Mouse (Mus musculus): ENCODE data around the gene Gpd2.

The Gpd2 gene

DNA sequence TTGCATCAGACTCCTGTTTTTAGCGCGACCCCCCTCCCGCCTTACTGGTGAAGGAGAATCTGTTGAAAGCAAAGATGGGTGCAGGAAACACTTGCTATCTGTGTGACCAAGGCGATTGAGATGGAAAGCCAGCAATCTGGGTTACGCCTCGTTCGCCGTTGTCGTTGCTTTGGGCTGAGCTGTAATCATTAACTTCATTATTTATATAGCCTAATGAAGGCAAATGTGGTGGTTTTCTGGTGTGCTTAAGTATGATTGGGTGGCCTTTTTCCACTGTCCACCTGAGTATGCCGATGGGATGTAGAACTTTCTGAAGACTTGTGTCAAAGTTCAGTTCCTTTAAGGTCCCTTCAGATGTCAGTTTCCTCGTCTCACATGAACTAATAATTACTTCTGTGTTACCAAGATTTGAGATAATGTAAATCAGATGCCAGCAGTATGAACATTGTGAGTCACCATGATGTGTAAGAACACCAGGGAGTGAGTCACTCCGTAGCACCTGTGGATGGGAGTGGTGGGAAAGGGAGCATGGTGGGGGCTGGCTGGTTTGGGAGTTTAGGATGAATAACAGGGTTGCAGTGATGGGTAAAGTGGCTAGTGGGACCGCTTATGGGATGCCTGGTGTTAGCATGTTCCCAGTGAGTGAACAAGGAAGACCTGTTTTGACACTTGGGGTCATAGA lies 14.3 kb downstream of the Gpd2 start:
- no peak for DNase-seq

DNA sequence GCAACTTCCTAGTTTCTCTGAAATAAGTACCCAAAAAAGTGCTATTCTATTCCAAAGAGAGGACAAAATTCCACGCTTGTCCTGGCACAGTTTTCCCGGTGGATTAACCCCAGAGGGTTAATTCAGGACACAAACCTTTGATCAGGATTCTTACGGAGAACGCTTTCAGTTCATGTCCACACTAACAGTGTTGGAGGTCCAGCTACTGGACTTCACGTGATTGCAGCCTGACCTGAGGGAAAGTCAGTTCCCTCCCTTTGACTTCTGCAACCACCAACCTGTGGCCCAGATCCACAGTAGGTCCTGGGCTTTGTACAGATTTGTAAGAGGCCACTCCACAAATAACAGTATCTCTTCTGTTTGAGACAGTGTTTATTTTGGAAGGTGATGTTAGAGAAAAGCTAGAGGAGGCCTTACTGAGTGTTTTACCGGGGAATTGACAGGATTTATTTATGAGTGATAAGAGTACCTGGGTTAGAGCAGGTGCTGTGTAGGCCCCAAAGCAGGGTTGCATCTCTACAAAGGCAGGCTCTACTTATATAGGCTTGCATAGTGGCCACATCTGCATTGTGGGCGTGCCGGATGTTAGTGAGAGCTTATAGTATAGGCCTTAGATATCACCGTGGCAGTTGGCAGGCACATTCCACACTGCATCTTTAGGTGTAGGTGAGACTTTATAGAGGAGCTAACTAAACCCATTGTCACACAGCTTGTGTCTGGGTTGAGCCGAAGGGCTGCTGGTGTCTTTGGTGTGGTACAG lies 15.3 kb downstream of the Gpd2 start:
- DNase-seq, result no peak

DNA sequence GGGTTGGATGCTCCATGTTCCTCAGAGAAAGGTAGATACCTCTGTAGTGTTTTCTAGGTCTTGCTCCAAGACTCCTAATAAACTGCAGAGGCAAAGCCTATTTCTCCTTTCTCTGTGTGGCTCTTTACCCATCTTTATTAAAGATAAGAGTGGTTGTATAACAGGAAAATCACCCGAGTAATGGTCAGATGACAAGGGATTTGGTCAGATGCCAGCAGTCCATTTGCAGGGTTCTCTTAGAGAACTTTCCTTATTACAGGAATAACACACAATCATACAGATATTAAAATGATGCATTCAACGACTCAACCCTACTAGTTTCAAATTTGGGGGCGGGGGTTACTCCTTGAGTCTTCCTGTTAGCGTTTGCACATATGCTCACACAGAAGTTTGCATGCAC lies 16.8 kb downstream of the Gpd2 start:
- no peak for DNase-seq

DNA sequence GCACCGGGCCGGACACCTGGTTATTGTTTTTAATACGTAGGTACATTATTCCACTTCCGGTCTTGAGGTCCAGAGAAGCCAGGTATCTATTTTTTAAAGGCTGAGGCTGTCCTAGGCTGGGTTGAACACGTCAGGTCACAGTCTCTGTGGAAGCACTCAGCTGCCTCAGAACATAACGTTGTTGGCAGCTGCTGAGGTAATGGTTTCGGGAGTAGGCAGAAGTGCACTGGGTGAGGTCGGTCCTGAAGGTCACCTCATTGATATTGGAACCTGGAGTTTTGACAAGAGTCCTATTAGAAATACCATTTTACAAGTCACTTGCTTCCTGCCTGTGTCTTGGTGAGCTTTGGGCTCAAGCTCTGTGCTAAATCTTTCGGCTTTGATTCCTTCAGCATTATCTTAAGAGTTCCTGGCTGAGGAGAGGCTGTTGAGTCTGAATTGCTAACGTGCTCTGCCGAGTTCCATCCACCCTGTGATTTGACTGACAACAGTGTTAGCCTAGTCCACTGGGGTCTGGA lies 17.8 kb downstream of the Gpd2 start:
- no peak for DNase-seq

DNA sequence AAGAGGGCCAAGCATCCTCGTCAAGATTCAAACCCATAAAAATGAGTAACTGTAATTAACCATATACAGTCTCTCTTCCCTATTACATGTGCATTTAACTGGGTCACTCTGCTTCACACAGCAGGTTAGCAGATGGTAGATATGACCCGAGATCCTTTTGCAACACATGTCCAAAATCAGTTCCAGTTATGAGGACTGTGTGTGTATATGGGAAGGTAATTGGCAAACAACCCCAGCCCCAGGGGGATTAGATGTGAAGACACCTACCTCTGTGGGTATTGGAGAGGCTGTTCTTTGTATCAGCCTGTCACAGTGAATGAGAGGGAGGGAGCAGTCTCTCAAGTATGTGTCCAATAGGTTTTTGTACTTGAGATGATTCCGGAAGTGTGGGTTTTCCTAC lies 18.4 kb downstream of the Gpd2 start:
- no peak for DNase-seq

DNA sequence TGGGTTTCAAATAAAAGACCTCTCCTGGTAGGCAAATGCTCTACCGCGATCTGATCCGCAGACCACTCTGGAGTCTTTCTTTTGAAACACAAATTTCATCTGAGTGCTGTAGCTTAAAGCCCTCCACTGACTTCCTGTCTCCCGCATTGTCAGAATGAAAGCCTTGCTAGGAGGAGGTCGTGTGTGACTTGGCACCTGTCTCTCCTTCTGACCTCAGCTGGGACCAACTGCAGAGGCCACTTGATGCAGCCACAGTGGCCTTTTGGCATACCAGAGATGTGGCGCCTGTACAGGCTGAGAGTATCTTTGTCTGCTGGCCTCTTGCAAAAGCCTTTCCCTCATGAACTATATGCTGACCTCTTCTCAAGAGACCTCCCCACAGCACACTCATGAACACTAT lies 19.0 kb downstream of the Gpd2 start:
- DNase-seq, result no peak

DNA sequence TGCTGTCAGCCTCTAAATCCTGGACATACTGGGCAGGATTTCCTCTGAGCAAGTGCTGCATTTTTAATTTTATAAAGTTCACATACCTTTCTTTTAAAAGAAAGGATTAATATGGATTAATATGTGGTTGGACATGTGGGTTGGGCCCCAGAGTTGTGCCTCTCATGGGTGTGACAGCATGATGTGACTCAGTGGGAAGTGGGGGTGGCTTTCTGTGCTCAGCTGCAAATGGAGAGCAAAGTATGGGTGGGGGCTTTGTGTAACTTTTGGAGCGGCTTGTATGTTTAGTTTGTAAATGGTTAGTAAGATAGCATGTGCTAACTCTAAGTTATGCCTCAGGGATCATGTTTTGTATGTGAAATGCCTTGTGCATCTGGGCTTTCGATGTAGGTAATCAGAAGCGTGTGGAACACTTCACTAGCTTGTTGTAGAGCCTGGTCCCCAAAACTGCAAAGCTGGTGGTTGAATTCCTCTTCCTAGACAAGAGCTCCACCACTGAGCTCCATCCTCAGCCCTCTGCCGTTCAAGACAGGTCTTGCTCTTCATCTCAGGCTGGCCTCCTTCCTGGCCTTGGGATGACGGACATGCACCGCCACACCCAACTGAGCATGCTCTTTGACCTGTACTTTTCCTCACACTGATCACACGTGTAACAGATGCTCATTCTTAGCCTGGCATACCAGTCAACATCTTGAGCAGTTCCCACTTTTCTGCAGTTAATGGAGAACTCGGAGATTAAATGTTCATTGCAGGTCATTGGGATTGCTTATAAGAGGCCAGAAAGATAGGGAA lies 24.0 kb downstream of the Gpd2 start:
- no peak for DNase-seq

DNA sequence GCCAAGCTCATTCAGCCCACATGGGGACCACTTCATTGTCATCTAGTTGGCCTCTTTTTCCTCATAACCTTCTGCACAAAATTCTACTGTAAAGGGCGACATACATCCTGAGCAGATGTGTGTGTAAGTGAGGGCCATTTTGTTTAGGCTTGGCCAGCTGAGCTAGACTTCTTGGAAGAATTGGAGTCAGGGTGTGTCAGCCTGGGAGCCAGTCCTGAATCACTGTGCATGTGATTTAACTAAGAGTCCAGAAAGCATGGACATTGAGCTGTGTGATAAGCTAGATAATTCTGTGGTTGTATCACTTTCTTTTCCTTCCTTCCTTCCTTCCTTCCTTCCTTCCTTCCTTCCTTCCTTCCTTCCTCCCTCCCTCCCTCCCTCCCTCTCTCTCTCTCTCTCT lies 26.0 kb downstream of the Gpd2 start:
- no peak for DNase-seq

DNA sequence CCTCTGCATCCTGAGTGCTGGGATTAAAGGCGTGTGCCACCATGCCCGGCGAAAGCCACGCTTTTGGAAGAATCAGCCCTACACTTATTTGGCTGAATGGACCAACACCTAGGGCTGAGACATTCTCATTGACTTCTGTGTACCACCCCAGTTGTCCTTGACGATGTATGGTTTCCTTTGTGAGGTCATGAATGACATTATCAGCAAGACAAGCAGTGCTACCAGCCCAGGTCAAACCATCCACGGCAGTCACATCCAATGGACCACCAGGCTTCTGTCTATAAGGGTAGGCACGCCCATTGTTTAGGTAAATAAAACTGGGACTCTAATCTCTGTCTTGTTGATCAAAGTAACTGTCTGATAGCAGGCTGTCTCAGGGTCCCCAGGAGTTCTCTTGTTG lies 27.5 kb downstream of the Gpd2 start:
- DNase-seq, result no peak

DNA sequence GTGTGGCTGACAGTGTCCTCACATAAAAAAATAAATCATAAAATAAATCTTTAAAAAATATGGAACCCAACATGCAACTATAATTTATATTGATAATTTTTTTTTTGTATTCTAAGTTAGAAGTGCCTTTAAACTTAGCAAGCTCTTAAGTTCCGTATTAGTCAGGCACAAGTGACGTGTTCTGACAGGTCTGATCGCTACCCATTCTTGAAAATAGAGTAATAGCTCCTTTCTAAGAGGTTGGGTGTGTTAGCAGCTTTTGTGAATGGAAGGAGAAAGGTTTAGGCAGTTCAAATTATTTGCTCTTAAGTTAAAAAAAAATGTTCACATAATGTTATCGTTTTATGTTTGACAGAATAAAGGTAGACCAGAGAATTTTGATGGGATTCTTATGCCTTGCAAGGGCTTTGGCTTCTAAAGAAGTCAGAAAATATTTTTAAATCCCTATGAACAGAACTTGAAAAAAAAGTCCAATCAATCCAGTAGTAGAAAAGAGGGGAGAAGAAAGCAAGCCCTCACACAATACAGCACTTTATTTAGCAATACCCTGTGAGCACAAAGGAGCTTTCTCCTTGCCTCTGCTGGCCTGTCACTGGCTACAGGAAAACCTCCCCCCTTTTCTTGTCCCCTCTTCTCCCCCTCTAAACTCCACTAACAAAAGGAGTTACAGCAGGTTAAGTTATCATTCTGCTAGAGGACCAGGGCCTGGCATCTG lies 29.4 kb downstream of the Gpd2 start:
- no peak for DNase-seq

DNA sequence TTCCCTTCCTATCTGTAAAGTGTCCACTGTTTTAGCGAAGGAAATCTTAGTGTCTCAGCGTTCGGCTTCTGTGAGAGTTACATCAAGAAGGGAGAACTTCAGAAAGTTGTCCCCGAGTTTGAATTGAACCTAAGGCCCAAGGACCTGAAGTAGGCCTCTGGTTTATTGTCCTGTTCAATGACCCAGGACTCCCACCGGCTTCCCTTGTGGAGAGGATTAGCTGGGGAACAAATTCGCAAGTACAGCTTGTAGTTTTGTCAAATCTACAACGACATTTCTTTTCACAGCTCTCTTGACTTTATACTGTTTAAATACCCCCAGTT lies 29.9 kb downstream of the Gpd2 start:
- DNase-seq, result no peak

DNA sequence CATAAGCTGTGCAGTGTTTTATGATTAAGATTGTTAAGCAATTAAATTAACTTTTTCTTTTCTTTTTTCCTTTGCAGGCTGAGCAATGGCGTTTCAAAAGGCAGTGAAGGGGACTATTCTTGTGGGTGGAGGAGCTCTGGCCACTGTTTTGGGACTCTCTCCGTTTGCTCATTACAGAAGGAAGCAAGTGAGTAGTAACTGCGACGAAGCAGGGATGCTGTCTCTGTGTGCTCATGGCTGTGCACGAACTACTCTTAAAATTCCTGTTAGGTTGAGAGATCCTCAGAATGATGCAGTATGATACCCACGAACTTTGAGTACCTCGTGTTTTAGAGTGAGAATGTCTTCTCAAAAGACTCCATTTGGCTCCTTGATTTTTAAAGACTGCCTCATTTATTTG lies 30.5 kb downstream of the Gpd2 start:
- DNase-seq, result no peak

DNA sequence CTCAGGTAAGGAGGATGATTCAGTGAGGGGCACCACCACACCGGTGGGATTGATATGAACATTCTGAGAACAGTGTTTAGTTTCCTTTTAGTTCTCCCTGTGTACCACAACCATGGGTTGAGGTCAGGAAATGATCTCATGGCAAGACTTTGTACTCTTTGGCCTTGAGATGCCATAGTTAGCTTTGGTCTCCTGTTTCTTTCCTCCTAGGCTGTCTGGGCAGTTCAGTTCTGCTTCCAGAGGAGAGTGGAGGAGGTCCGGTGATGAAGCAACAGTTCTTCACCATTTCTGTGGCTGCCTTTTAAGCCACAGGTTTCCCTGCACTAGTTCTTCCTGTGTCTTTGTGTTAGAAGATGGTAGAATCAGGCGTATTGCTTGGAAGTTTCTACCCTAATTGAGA lies 31.4 kb downstream of the Gpd2 start:
- DNase-seq, result no peak

DNA sequence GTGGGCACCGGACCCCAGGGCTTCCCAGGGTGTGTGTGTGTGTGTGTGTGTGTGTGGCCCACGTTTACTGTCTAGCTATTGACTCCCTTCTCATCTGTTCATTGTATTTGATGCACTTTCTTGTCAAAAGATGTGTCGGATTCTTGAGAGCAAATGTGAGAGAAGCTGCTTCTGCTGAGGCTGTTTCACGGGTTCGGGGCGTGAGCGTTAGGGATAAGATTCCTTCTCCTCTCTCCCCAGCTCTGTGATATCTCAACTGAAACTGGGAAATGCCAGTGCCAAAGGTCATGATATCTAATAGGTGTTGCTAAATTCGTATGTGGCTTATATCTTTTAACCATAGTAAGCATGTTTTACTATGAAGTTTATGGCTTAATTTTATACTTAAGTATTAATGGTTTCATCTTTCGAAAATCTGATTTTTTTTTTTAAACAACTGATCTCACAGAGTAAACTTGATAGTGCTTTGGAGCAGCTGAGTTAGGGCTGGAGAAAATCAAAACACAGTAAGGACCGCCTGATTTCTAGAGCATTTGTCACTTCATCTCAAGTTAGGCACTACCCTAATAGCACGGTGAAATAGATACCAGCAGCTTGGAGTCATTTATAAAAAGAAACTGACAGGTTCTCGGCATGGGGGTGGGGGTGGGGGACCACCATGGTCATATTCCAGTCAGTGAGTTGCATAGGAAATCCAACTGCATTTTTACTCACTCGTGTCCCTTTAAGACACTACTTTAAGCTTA lies 32.4 kb downstream of the Gpd2 start:
- no peak for DNase-seq

DNA sequence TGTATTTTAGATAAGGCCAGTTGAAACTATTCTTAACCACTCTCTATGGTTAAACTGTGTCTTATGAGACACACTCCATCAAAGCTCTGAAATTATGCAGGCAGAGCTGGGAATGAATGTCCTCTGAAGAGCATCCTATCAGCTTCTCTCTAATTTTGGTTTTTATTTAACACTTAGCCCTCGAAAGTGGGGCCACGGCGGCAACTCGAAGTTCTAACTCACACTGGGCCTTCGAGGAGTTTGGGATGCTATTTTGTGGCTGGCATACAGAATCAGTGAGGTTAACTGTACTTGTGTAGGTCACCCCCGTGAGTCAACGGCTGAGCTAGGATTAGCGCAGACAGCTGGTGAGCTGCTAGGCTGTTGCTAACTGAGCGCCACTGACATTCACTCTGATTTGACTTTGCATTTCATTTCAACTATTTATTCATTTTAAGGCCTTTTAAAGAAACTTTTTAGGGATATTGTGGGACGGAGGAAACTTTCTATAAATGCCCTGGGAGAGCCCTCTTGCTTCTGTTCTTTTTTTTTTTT lies 42.8 kb downstream of the Gpd2 start:
- DNase-seq, result no peak

DNA sequence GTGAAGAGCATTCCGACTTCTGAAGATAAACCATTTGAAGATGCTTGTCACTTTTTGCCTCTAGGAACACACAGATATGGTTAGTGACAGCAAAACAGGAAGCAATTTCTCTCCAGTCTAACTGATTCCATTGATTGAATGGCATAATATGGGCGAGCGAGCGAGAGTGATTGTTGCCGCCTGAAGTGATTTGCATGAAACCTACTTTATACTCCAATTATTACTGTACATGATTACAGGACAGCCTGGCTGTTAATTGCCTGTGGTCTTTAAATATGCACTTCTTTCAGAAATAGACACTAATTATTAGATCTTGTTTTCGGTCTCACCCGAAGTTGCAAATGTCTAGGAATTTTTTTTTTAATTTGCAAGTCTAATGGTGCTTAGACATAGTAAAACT lies 46.4 kb downstream of the Gpd2 start:
- no peak for DNase-seq

DNA sequence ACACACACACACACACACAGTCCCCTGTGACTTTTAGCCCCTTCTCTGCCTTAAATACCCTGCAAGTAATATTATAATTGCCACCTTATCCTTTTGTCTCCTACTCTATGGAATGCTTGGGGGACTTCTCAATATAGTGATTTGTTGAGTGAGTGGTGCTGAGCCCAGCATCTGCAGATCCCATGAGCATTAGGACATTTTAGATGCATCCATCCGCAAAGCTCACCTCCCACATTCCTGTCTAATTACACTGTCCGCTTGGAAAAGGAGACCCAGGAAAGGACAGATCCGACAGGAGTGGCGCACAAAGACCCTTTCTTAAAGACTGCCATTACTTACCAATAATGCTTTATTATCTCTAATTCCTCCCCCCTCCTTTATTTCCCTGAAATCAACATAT lies 47.8 kb downstream of the Gpd2 start:
- DNase-seq, result no peak

DNA sequence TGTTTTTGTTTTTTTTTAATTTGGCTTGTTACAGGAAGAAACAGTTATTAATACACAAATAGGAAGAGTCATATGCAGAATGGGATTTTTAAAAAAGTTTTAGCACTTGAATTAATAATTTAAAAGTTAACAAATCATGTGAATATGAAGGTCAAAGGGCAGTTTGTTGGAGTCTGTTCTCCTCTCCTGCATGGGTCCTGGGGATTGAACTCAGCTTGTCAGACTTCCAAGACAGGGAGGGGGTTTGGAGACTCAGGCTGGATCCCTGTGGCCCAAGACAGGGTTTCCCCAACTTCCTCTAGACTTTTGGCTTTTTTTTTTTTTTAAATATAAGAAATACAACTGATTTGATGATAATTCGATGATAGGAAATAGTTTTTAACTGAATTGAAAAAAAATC lies 50.6 kb downstream of the Gpd2 start:
- DNase-seq, result no peak

DNA sequence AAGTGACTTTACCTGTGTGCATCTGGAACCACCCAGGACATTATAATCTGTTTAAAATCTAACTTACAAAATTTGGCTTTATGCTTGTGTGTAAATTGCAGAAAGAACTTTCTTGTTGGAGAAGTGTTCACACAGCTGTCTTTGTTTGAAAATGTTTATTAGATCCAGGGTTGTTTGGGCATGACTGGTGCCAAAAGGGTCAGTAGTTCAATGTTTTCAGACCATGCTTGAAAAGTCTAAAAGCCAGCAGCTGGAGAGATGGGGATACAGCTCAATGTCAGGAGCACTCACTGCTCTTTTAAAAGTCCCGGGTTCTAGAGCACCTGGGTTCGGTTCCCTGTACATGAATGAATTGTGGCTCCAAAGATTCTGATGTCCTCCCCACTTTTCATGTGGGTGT lies 56.1 kb downstream of the Gpd2 start:
- DNase-seq, result no peak

DNA sequence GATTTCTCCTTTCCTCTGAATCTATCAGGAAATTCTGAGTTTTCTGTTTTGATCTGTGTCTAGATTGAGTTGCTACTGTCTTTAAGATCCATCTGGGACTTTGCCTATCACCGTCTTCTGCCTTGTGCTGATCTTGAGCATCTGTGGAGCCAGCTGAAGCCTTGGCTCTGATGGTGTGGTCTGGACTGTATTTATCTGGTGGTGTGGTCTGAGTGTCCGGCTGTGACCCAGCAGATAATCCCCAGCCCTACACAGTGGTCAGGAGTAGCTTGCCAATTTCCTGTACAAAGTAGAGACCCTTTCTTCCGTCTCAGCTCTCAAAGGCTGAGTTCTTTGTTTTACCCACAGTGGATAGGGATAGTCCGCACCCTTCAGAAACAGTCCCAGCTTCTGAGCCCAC lies 58.6 kb downstream of the Gpd2 start:
- DNase-seq, result no peak

DNA sequence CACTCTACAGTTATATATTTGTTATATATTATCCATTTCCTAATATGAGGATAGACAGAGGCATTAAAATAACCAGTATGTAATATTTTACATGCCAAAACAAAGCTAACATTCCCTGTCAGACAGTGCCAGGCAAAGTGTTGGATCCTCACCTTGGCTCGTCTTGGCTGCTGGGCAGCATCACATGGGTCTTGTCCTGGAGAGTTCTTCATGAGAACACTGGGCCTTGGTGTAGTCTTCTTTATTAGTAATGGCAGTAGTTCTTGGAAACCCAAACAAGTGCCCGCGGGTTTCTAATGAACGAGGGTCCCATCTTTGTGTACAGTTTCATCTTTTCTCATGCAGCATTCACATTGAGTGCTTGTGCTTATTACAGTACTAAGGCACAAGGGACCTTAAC lies 59.8 kb downstream of the Gpd2 start:
- no peak for DNase-seq

DNA sequence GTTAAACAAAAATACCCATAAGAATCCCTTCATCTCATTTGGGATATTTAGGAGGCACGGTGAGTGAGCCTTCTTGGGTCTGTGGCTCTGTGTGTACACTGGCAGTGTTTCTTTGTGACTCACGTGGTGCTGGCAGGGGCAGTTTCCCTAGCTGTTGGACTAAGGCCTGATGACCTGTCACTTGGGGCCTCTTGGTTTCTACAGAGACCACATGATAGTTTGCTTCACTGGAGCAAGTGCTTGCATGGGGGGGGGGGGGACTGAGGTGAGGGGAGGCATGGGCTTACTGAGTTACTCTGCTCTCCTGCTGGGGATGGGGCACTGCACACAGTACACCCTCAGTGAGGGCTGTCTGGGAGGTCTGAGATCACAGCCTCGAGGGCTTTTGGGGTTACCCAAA lies 64.1 kb downstream of the Gpd2 start:
- DNase-seq, result no peak

All from thymus, adult 18-20 months (tissue).